Mouse (Mus musculus) heart, embryonic 12.5 days (tissue): ENCODE measurements around the gene Olfr564. TPM values are rescaled to one million over a fixed set of nuclear protein-coding genes. Genes with fewer than 3 reads are reported as not detected.

Experiments
- ATAC-seq: fragments of 200-750 bp; cut with Nextera tagmentation; 2 replicates; pipeline ENCODE4 v1.8.0; 2017; ENCODE audit warnings: moderate TSS enrichment, moderate library complexity; ENCODE audit not compliant: insufficient number of reproducible peaks, low FRiP score
- H3K27ac ChIP-seq: fragments of 300-500 bp; sonication (generic); 2 replicates; pipeline ENCODE4 v1.5.1; 2016; ENCODE audit warnings: mild to moderate bottlenecking, moderate library complexity; ENCODE audit not compliant: poor library complexity, severe bottlenecking
- H3K27me3 ChIP-seq: fragments of 300-500 bp; sonication (generic); replicated peaks from 2 replicates; pipeline ENCODE4 v1.6.1; 2016; ENCODE audit warnings: mild to moderate bottlenecking, moderate library complexity
- H3K36me3 ChIP-seq: fragments of 300-500 bp; sonication (generic); 2 replicates; pipeline ENCODE4 v1.6.1; 2016; ENCODE audit warnings: mild to moderate bottlenecking, moderate library complexity
- H3K4me1 ChIP-seq: fragments of 300-500 bp; sonication (generic); replicated peaks from 2 replicates; pipeline ENCODE4 v1.6.1; 2016; ENCODE audit warnings: mild to moderate bottlenecking
- H3K4me2 ChIP-seq: fragments of 300-500 bp; sonication (generic); 2 replicates; pipeline ENCODE4 v1.6.1; 2016; ENCODE audit warnings: mild to moderate bottlenecking, moderate library complexity
- H3K4me3 ChIP-seq: fragments of 300-500 bp; sonication (generic); 2 replicates; pipeline ENCODE4 v1.5.1; 2016; ENCODE audit warnings: mild to moderate bottlenecking
- H3K9ac ChIP-seq: fragments of 300-500 bp; sonication (generic); 2 replicates; pipeline ENCODE4 v1.6.1; 2016; ENCODE audit warnings: mild to moderate bottlenecking, moderate library complexity
- H3K9me3 ChIP-seq: fragments of 300-500 bp; sonication (generic); replicated peaks from 2 replicates; pipeline ENCODE4 v1.6.1; 2016; ENCODE audit warnings: mild to moderate bottlenecking, moderate library complexity
- WGBS: fragments of 180-500 bp; shearing (Covaris S2); methylation state at CpG from one replicate; pipeline ENCODE4 v1.1.7; 2016; 5-methylcytosine and 5-hydroxymethylcytosine counted together
- polyA plus RNA-seq: library from polyadenylated mRNA; unstranded; fragments of >200 nt; fragmentation: Nextera tagmentation; extraction: Ambion mirVana; gene quantifications from 2 replicates; pipeline ENCODE4 v1.2.1, GENCODE M21; 2016

Gene Olfr564
- not detected in 2 replicates for polyA plus RNA-seq

DNA sequence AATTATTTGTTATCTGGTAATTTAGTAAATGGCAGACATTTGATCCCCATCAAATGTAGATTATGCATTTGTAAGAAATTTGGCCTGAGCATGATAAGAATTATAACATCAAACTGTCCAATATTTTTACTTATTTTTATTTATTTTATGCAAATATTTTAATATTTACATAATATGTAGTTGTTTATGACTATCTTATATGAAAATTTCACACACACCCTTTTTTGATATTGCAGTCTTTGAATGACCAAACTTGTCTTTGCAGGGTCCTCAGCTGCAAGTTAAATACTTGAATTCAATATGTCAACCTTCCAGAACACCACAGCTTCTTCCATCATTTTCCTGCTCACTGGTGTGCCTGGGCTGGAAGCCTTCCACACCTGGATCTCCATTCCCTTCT lies at the start of gene Olfr564:
TSS of gene Olfr564 (plus strand) at position 301 of the 400 bp plus-strand sequence.
- no peak for ATAC-seq
- H3K9me3 ChIP-seq, result no peaks in the 10 kb centered on the region
- no peak within 1 kb of the TSS for H3K9ac ChIP-seq
- H3K4me1 ChIP-seq, result no peaks in the 10 kb centered on the region
- no peak within 1 kb of the TSS for H3K4me3 ChIP-seq
- H3K36me3 ChIP-seq, result no peaks in the 10 kb centered on the region
- H3K27ac ChIP-seq, result no peak within 1 kb of the TSS
- no peaks in the 10 kb centered on the region for H3K27me3 ChIP-seq
- H3K4me2 ChIP-seq, result no peak within 1 kb of the TSS

DNA sequence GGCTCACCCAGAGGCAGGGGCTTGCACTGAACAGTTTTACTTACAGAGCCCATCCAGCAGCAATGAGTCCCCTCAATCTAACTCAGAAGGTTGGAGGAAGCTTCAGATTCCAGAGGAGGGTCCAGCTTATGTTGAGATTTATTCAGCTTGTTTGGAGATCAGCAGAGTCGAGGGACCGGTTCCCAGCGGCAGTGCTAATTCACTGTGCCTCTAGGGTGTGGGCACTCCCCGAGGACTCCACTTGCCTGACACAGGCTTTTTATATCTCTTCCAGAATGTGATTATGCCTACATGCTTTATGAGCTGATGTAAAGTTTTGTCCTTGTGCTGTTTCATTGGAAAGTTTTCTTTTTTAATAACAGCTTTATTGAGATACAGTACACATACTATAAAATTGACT lies 44.0 kb upstream of the Olfr564 start, which contains the start of the genes Olfr560 and Olfr78:
TSS of gene Olfr560 (minus strand) at position 101 of the 400 bp plus-strand sequence.
TSS of gene Olfr78 (minus strand) at position 206 of the 400 bp plus-strand sequence.
- WGBS, result 65% methylated on average over 4 of the region's 4 CpGs
- no peak for ATAC-seq

GRCm38 (mm10) chr7:102770921-102771320 lies 32.4 kb upstream of the Olfr564 start, which contains the start of gene Olfr561:
TSS of gene Olfr561 (plus strand) at chr7:102771221.
- H3K4me1 ChIP-seq, result no peaks in the 10 kb centered on the region
- no peak for ATAC-seq
- H3K4me3 ChIP-seq, result no peak within 1 kb of the TSS
- H3K36me3 ChIP-seq, result no peaks in the 10 kb centered on the region
- H3K4me2 ChIP-seq, result no peak within 1 kb of the TSS
- 70% methylated on average over 2 of the region's 2 CpGs for WGBS
- H3K9ac ChIP-seq, result no peak within 1 kb of the TSS
- no peaks in the 10 kb centered on the region for H3K27me3 ChIP-seq
- no peak within 1 kb of the TSS for H3K27ac ChIP-seq
- no peaks in the 10 kb centered on the region for H3K9me3 ChIP-seq

More for the DNA sequence above, 44.0 kb upstream of the Olfr564 start, which contains the start of the genes Olfr560 and Olfr78:
- Histone ChIP-seq H3K9ac (no peak within 1 kb of the TSS), H3K4me2 (no peak within 1 kb of the TSS), H3K4me3 (no peak within 1 kb of the TSS), H3K9me3 (no peaks in the 10 kb centered on the region), H3K27me3 (no peaks in the 10 kb centered on the region), H3K4me1 (no peaks in the 10 kb centered on the region), H3K27ac (no peak within 1 kb of the TSS), H3K36me3 (no peaks in the 10 kb centered on the region)

Other genes with a start within 250 kb of the Olfr564 start
- 0.46 and 0.49 TPM in 2 replicates for gene Trim21, start 238.0 kb upstream of the Olfr564 start, polyA plus RNA-seq
- not detected in 2 replicates for gene Olfr550, start 232.0 kb upstream of the Olfr564 start, polyA plus RNA-seq
- not detected in 2 replicates for gene Olfr551, start 211.6 kb upstream of the Olfr564 start, polyA plus RNA-seq
- not detected in 2 replicates for gene Olfr552, start 205.7 kb upstream of the Olfr564 start, polyA plus RNA-seq
- gene Olfr553, start 185.3 kb upstream of the Olfr564 start, polyA plus RNA-seq, result not detected in 2 replicates
- gene Olfr554, start 165.0 kb upstream of the Olfr564 start, polyA plus RNA-seq, result not detected in 2 replicates
- gene Olfr555, start 144.7 kb upstream of the Olfr564 start, polyA plus RNA-seq, result not detected in 2 replicates
- not detected in 2 replicates for gene Olfr556, start 138.6 kb upstream of the Olfr564 start, polyA plus RNA-seq
- 14.1 and 14.7 TPM in 2 replicates for gene Trim68, start 116.2 kb upstream of the Olfr564 start, polyA plus RNA-seq
- gene Olfr557, start 107.6 kb upstream of the Olfr564 start, polyA plus RNA-seq, result not detected in 2 replicates
- gene Olfr558, start 101.3 kb upstream of the Olfr564 start, polyA plus RNA-seq, result not detected in 2 replicates
- gene Olfr33, start 84.4 kb upstream of the Olfr564 start, polyA plus RNA-seq, result not detected in 2 replicates
- gene Olfr559, start 76.0 kb upstream of the Olfr564 start, polyA plus RNA-seq, result not detected in 2 replicates
- not detected in 2 replicates for gene Olfr560, start 44.1 kb upstream of the Olfr564 start, polyA plus RNA-seq
- not detected in 2 replicates for gene Olfr78, start 44.0 kb upstream of the Olfr564 start, polyA plus RNA-seq
- not detected in 2 replicates for gene Olfr561, start 32.3 kb upstream of the Olfr564 start, polyA plus RNA-seq
- gene Olfr566, start 55.3 kb downstream of the Olfr564 start, polyA plus RNA-seq, result not detected in 2 replicates
- gene Olfr568, start 73.6 kb downstream of the Olfr564 start, polyA plus RNA-seq, result not detected in 2 replicates
- gene Olfr569, start 87.4 kb downstream of the Olfr564 start, polyA plus RNA-seq, result not detected in 2 replicates
- not detected in 2 replicates for gene Olfr570, start 91.1 kb downstream of the Olfr564 start, polyA plus RNA-seq
- gene Olfr571, start 114.1 kb downstream of the Olfr564 start, polyA plus RNA-seq, result not detected in 2 replicates
- not detected in 2 replicates for gene Olfr572, start 120.9 kb downstream of the Olfr564 start, polyA plus RNA-seq
- not detected in 2 replicates for gene Olfr573-ps1, start 139.1 kb downstream of the Olfr564 start, polyA plus RNA-seq
- not detected in 2 replicates for gene Olfr574, start 145.0 kb downstream of the Olfr564 start, polyA plus RNA-seq
- not detected in 2 replicates for gene Olfr575, start 155.3 kb downstream of the Olfr564 start, polyA plus RNA-seq
- gene Olfr576, start 159.2 kb downstream of the Olfr564 start, polyA plus RNA-seq, result not detected in 2 replicates
- gene Olfr577, start 172.5 kb downstream of the Olfr564 start, polyA plus RNA-seq, result not detected in 2 replicates
- not detected in 2 replicates for gene Olfr578, start 185.8 kb downstream of the Olfr564 start, polyA plus RNA-seq
- not detected in 2 replicates for gene Olfr582, start 234.5 kb downstream of the Olfr564 start, polyA plus RNA-seq
- gene Olfr583, start 247.8 kb downstream of the Olfr564 start, polyA plus RNA-seq, result not detected in 2 replicates